Mouse (Mus musculus) myocyte (in vitro differentiated cells): ENCODE measurements around the gene Hip1. TPM values are rescaled to one million over a fixed set of nuclear protein-coding genes. Genes with fewer than 3 reads are reported as not detected.
"Not testable (repeated sequence)": the region's sequence is repeated elsewhere in the genome, so short reads cannot be mapped to it uniquely, and the experiment has no call there.

Experiments
- H3K27me3 ChIP-seq: one replicate; pipeline ENCODE4 v1.6.1; 2011; ENCODE audit not compliant: control insufficient read depth, insufficient read depth, insufficient read length
- H3K36me3 ChIP-seq: one replicate; pipeline ENCODE4 v1.6.1; 2011; ENCODE audit not compliant: control insufficient read depth, insufficient read depth
- H3K4me2 ChIP-seq: one replicate; pipeline ENCODE4 v1.6.1; 2011; ENCODE audit warnings: low read depth, control low read depth
- H3K4me3 ChIP-seq: one replicate; pipeline ENCODE4 v1.5.1; 2011; ENCODE audit warnings: mild to moderate bottlenecking, control low read depth, moderate library complexity
- H3K79me2 ChIP-seq: one replicate; pipeline ENCODE4 v1.6.1; 2011; ENCODE audit not compliant: control insufficient read depth, insufficient read depth
- H3ac ChIP-seq: one replicate; pipeline ENCODE4 v1.6.1; 2011; ENCODE audit not compliant: control insufficient read depth, insufficient read length
- CEBPB ChIP-seq: IDR thresholded peaks from 2 replicates; pipeline ENCODE4 v1.6.1; 2011; ENCODE audit warnings: mild to moderate bottlenecking, moderate library complexity; ENCODE audit not compliant: poor library complexity, insufficient read depth, severe bottlenecking
- E2F4 ChIP-seq: IDR thresholded peaks from one replicate; pipeline ENCODE4 v1.6.1; 2011; ENCODE audit warnings: mild to moderate bottlenecking, control low read depth, moderate library complexity; ENCODE audit not compliant: insufficient read depth
- MAX ChIP-seq: IDR thresholded peaks from one replicate; pipeline ENCODE4 v1.6.1; 2011; ENCODE audit warnings: low read depth, mild to moderate bottlenecking, control low read depth
- MYOD1 ChIP-seq, 3 experiments: IDR thresholded peaks; one replicate each; pipeline ENCODE4 v1.6.1; 2011; ENCODE audit warnings: control low read depth in 2 of 3, low read depth in 2 of 3, mild to moderate bottlenecking in 2 of 3, moderate library complexity in 1 of 3; ENCODE audit not compliant: insufficient read length in 2 of 3, control insufficient read depth in 1 of 3
- MYOG ChIP-seq, 3 experiments: IDR thresholded peaks; one replicate each; pipeline ENCODE4 v1.6.1; 2011; ENCODE audit warnings: control low read depth in 2 of 3, low read depth in 2 of 3, mild to moderate bottlenecking in 2 of 3; ENCODE audit not compliant: insufficient read length in 2 of 3, control insufficient read depth in 1 of 3, insufficient read depth in 1 of 3
- POLR2A ChIP-seq: IDR thresholded peaks from one replicate; pipeline ENCODE4 v1.6.1; 2011; ENCODE audit warnings: low read depth, mild to moderate bottlenecking, control low read depth, moderate library complexity; ENCODE audit not compliant: insufficient read length
- POLR2AphosphoS2 ChIP-seq: IDR thresholded peaks from one replicate; pipeline ENCODE4 v1.6.1; 2011; ENCODE audit warnings: low read depth, control low read depth; ENCODE audit not compliant: insufficient read length
- REST ChIP-seq: IDR thresholded peaks from one replicate; pipeline ENCODE4 v1.6.1; 2011; ENCODE audit warnings: mild to moderate bottlenecking, control low read depth, moderate library complexity; ENCODE audit not compliant: insufficient read depth, insufficient read length
- SRF ChIP-seq: IDR thresholded peaks from one replicate; pipeline ENCODE4 v1.6.1; 2011; ENCODE audit warnings: low read depth; ENCODE audit not compliant: control insufficient read depth, insufficient read length
- TCF12 ChIP-seq: IDR thresholded peaks from one replicate; pipeline ENCODE4 v1.6.1; 2011; ENCODE audit warnings: mild to moderate bottlenecking, control low read depth; ENCODE audit not compliant: poor library complexity, insufficient read depth, severe bottlenecking
- TCF3 ChIP-seq: IDR thresholded peaks from one replicate; pipeline ENCODE4 v1.6.1; 2011; ENCODE audit warnings: low read depth, control low read depth; ENCODE audit not compliant: insufficient read length
- USF1 ChIP-seq: IDR thresholded peaks from one replicate; pipeline ENCODE4 v1.6.1; 2011; ENCODE audit warnings: low read depth, mild to moderate bottlenecking, control low read depth, moderate library complexity
- polyA plus RNA-seq: library from polyadenylated mRNA; unstranded; fragments of >200 nt; fragmentation: generic; extraction: Trizol; gene quantifications from one replicate; pipeline ENCODE4 v1.2.1, GENCODE M21; 2012; ENCODE audit warnings: missing spikeins

Hip1 gene
- polyA plus RNA-seq, 1 experiment = 65.2 TPM

- no peaks in the 10 kb centered on the region for H3K79me2 ChIP-seq
Observed at GRCm38 (mm10) chr5:135457961-135458360, 87.0 kb downstream of the Hip1 start.

GRCm38 (mm10) chr5:135456515-135456914, 88.4 kb downstream of the Hip1 start:
- Histone ChIP-seq H3K4me3 (no peak overlapping the region), H3K36me3 (peaks cover 17% of the 10 kb centered on the region), H3K4me2 (no peak overlapping the region), H3K27me3 (no peaks in the 10 kb centered on the region), H3ac (no peak overlapping the region), H3K79me2 (no peaks in the 10 kb centered on the region)
- TF ChIP-seq POLR2A (no peak), TCF12 (no peak), MYOD1 (IDR thresholded peaks at IDR 0.05; ENCODE audit: control insufficient read depth in 1 of 3, insufficient read length in 2 of 3, low read depth in 2 of 3) (peak in 2 of 3 experiments; percentile 61 to 62)

More at GRCm38 (mm10) chr5:135457961-135458360, 87.0 kb downstream of the Hip1 start:
- peaks cover 17% of the 10 kb centered on the region for H3K36me3 ChIP-seq
- H3ac ChIP-seq = no peak overlapping the region
- H3K4me3 ChIP-seq = no peak overlapping the region
- TF ChIP-seq USF1 = no peak
- TF ChIP-seq TCF3 = no peak
- no peak for TF ChIP-seq MAX
- no peak for TF ChIP-seq POLR2A
- no peak for TF ChIP-seq SRF
- TF ChIP-seq POLR2AphosphoS2 = no peak
- TF ChIP-seq MYOG (IDR thresholded peaks at IDR 0.05; ENCODE audit: control insufficient read depth in 1 of 3, insufficient read depth in 1 of 3, insufficient read length in 2 of 3, low read depth in 2 of 3) = no peak
- no peak for TF ChIP-seq E2F4
- TF ChIP-seq MYOD1 (IDR thresholded peaks at IDR 0.05; ENCODE audit: control insufficient read depth in 1 of 3, insufficient read length in 2 of 3, low read depth in 2 of 3) = no peak
- TF ChIP-seq REST = no peak
- no peak for TF ChIP-seq TCF12
- TF ChIP-seq CEBPB = no peak
- no peaks in the 10 kb centered on the region for H3K27me3 ChIP-seq
- H3K4me2 ChIP-seq = no peak overlapping the region

GRCm38 (mm10) chr5:135454256-135454655, 90.7 kb downstream of the Hip1 start:
- H3K4me3 ChIP-seq = no peak overlapping the region
- no peak overlapping the region for H3ac ChIP-seq
- peaks cover 20% of the 10 kb centered on the region for H3K36me3 ChIP-seq
- H3K79me2 ChIP-seq = no peaks in the 10 kb centered on the region
- no peak overlapping the region for H3K4me2 ChIP-seq
- TF ChIP-seq USF1 = no peak
- TF ChIP-seq MYOD1 (IDR thresholded peaks at IDR 0.05; ENCODE audit: control insufficient read depth in 1 of 3, insufficient read length in 2 of 3, low read depth in 2 of 3) = no peak
- no peak for TF ChIP-seq E2F4
- TF ChIP-seq TCF3 = no peak
- TF ChIP-seq SRF = no peak
- TF ChIP-seq MYOG (IDR thresholded peaks at IDR 0.05; ENCODE audit: control insufficient read depth in 1 of 3, insufficient read depth in 1 of 3, insufficient read length in 2 of 3, low read depth in 2 of 3) = no peak
- TF ChIP-seq POLR2A = no peak
- TF ChIP-seq CEBPB = no peak
- no peaks in the 10 kb centered on the region for H3K27me3 ChIP-seq

- peaks cover 26% of the 10 kb centered on the region for H3K36me3 ChIP-seq
- H3K27me3 ChIP-seq, H3K4me3 ChIP-seq, H3K79me2 ChIP-seq, H3ac ChIP-seq, H3K4me2 ChIP-seq: not testable (repeated sequence)
Observed at GRCm38 (mm10) chr5:135451559-135451958, 93.4 kb downstream of the Hip1 start.

- Histone ChIP-seq H3K4me2 (no peak overlapping the region), H3K4me3 (no peak overlapping the region), H3K36me3 (peaks cover 26% of the 10 kb centered on the region), H3K79me2 (no peaks in the 10 kb centered on the region), H3K27me3 (no peaks in the 10 kb centered on the region), H3ac (no peak overlapping the region)
- TF ChIP-seq E2F4 (no peak), CEBPB (no peak), MAX (no peak), SRF (no peak), MYOD1 (IDR thresholded peaks at IDR 0.05; ENCODE audit: control insufficient read depth in 1 of 3, insufficient read length in 2 of 3, low read depth in 2 of 3) (no peak), REST (no peak), TCF12 (no peak)
Observed at GRCm38 (mm10) chr5:135451100-135451499, 93.8 kb downstream of the Hip1 start.

- peaks cover 23% of the 10 kb centered on the region for H3K36me3 ChIP-seq
- TF ChIP-seq REST (no peak), POLR2A (no peak), MYOG (IDR thresholded peaks at IDR 0.05; ENCODE audit: control insufficient read depth in 1 of 3, insufficient read depth in 1 of 3, insufficient read length in 2 of 3, low read depth in 2 of 3) (no peak), TCF3 (no peak), POLR2AphosphoS2 (no peak), CEBPB (no peak), TCF12 (no peak), USF1 (no peak), SRF (no peak), E2F4 (no peak), MAX (no peak), MYOD1 (IDR thresholded peaks at IDR 0.05; ENCODE audit: control insufficient read depth in 1 of 3, insufficient read length in 2 of 3, low read depth in 2 of 3) (no peak)
- no peak overlapping the region for H3K4me2 ChIP-seq
- no peak overlapping the region for H3K4me3 ChIP-seq
- H3K27me3 ChIP-seq = no peaks in the 10 kb centered on the region
- no peaks in the 10 kb centered on the region for H3K79me2 ChIP-seq
- no peak overlapping the region for H3ac ChIP-seq
Observed at GRCm38 (mm10) chr5:135445755-135446154, 99.2 kb downstream of the Hip1 start.
